10 mouse cellular contexts compared by ENCODE assay signal in the genomic region with DNA sequence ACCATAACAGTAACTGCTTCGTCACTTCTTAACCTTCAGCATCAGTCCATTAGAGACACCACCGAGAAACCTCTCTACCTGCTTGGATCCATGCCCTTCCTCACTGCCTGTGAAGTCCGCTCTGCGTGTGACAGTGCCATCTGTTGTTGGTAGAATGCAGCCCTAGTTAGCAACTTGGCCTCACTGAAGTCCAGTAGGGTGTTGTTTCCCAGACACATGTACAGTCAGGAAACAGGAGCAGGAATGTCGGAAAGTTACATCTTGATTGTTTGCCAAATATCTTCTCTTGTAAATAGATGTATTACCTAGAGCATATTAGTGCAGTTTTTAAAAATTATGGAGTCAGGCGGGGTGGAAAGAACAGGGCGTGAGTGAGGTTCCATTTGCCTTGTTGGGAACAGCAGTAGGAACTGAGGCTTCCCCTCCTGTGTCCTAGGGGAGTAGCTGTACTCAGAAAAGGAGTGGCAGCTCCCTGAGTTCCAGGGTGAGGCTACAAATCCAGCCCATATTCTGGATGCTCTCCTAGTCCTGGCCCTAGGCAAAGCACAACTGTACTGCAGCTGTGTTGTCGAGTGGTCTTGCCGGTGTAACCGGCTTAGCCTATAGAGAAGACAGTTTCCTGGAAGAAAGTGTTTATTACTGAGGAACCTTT. TPM values are rescaled to one million over a fixed set of nuclear protein-coding genes. Genes with fewer than 3 reads are reported as not detected.
A peak's percentile ranks its signal among the peaks of the same experiment; 100 is the strongest.
DNase-seq lines count a peak whose midpoint lies in the region; ATAC-seq and TF ChIP-seq lines count a peak whose summit lies in the region.
"Had no signal": no experiment of that assay in that cellular context is flagged by ENCODE, and none has a peak within 500 bp of the region (broad histone marks: within the 10 kb centered on the region; RNA-seq: fewer than 3 reads in every experiment).

No protein-coding gene starts in this region.

- peaks cover 33% of the 10 kb centered on the region for H3K4me1 ChIP-seq in heart, embryonic 16.5 days (ENCODE audit: control insufficient read depth, insufficient read depth, low read length)
- H3K4me1 ChIP-seq in lung, embryonic 15.5 days = peaks cover 39% of the 10 kb centered on the region
- peaks cover 40% of the 10 kb centered on the region for H3K4me1 ChIP-seq in forebrain, embryonic 10.5 days

- no peak overlapping the region for H3K9ac ChIP-seq in heart, embryonic 16.5 days (ENCODE audit: low read length)
- H3K9ac ChIP-seq in lung, embryonic 15.5 days = no peak overlapping the region
- H3K9ac ChIP-seq: heart, embryonic 13.5 days had no signal

- peak overlapping the region; percentile 94 for H3K27ac ChIP-seq in layer of hippocampus, adult 2 months
- H3K27ac ChIP-seq in heart, embryonic 16.5 days (ENCODE audit: low read length) = no peak overlapping the region
- no peak overlapping the region for H3K27ac ChIP-seq in lung, embryonic 15.5 days
- H3K27ac ChIP-seq in forebrain, embryonic 10.5 days = no peak overlapping the region
- H3K27ac ChIP-seq: heart, embryonic 13.5 days; macrophage had no signal

- peaks cover 20% of the 10 kb centered on the region for H3K36me3 ChIP-seq in heart, embryonic 16.5 days (ENCODE audit: control insufficient read depth, insufficient read depth)
- peaks cover 32% of the 10 kb centered on the region for H3K36me3 ChIP-seq in lung, embryonic 15.5 days
- H3K36me3 ChIP-seq in forebrain, embryonic 10.5 days (replicated peaks) = peaks cover 64% of the 10 kb centered on the region

- peak overlapping the region; percentile 74 for H3K4me3 ChIP-seq in layer of hippocampus, adult 2 months
- H3K4me3 ChIP-seq in heart, embryonic 16.5 days (ENCODE audit: low read length) = 0 out of 2 replicates have a peak overlapping the region, but pooled peaks have one; percentile 6
- H3K4me3 ChIP-seq in lung, embryonic 15.5 days = peak overlapping the region; percentile 28
- no peak overlapping the region for H3K4me3 ChIP-seq in forebrain, embryonic 10.5 days
- H3K4me3 ChIP-seq: heart, embryonic 13.5 days had no signal

- H3K9me3 ChIP-seq in heart, embryonic 16.5 days (replicated peaks; ENCODE audit: control insufficient read depth, low read length) = no peaks in the 10 kb centered on the region
- H3K9me3 ChIP-seq in lung, embryonic 15.5 days = no peaks in the 10 kb centered on the region
- H3K9me3 ChIP-seq in forebrain, embryonic 10.5 days = no peaks in the 10 kb centered on the region; the same call in 1 of the 2 replicates

- DNase-seq in layer of hippocampus, adult 2 months (ENCODE audit: low spot score in 2 of 2) = peak in 1 of 2 experiments; percentile 29
- DNase-seq in layer of hippocampus, postnatal 10 days (ENCODE audit: low spot score in 2 of 2) = no peak
- peak; percentile 90 for DNase-seq in cerebellum, adult 8-10 months
- no peak for DNase-seq in thymus, postnatal 14 days
- no peak for DNase-seq in forebrain, embryonic 10.5 days (ENCODE audit: extremely low spot score, low spot score)

- 0 out of 2 replicates have a peak overlapping the region, but pooled peaks have one; percentile 5 for H3K4me2 ChIP-seq in heart, embryonic 16.5 days (ENCODE audit: low read depth, low read length)
- H3K4me2 ChIP-seq in lung, embryonic 15.5 days = peak overlapping the region; percentile 33
- H3K4me2 ChIP-seq: heart, embryonic 13.5 days had no signal

- 75% methylated on average over 10 of the region's 10 CpGs for WGBS in heart, embryonic 16.5 days
- WGBS in lung, embryonic 15.5 days = 65% methylated on average over 10 of the region's 10 CpGs
- WGBS in forebrain, embryonic 10.5 days = 93% methylated on average over 10 of the region's 10 CpGs

- peak; percentile 62 for TF ChIP-seq CTCF in layer of hippocampus, adult 2 months (conservative IDR thresholded peaks at IDR 0.05)

- no peaks in the 10 kb centered on the region for H3K27me3 ChIP-seq in heart, embryonic 16.5 days (ENCODE audit: control insufficient read depth, insufficient read depth, low read length)
- no peaks in the 10 kb centered on the region for H3K27me3 ChIP-seq in lung, embryonic 15.5 days
- H3K27me3 ChIP-seq in forebrain, embryonic 10.5 days (ENCODE audit: poor library complexity, severe bottlenecking) = no peaks in the 10 kb centered on the region
- H3K27me3 ChIP-seq: heart, embryonic 13.5 days had no signal

- ATAC-seq in heart, embryonic 16.5 days (replicated peaks; ENCODE audit: extremely low read depth, insufficient read depth, low FRiP score) = no peak
- ATAC-seq in lung, embryonic 15.5 days (ENCODE audit: borderline replicate concordance, extremely low read depth, low FRiP score, low TSS enrichment) = no peak
- no peak for ATAC-seq in monocyte, adult 5-6 weeks (replicated peaks; ENCODE audit: insufficient number of reproducible peaks, low FRiP score, low TSS enrichment, poor library complexity, severe bottlenecking)

RNA-seq across cellular contexts. Expression of a gene that starts 25.3 kb away (rescaled TPM):
- 100 to 1,000 TPM; 209 to 210 TPM for total RNA-seq in layer of hippocampus, adult 2 months (2021)
- 100 to 1,000 TPM; 105 to 108 TPM for total RNA-seq in layer of hippocampus, postnatal 10 days (2021)
- 8.9 and 12.0 TPM in 2 replicates for polyA plus RNA-seq in heart, embryonic 16.5 days (2015; fragmentation: Nextera tagmentation; extraction: Ambion mirVana)
- polyA plus RNA-seq in lung, embryonic 15.5 days (2015; fragmentation: Nextera tagmentation; extraction: Ambion mirVana) = 35.6 and 35.8 TPM in 2 replicates
- polyA plus RNA-seq in forebrain, embryonic 10.5 days (2016; fragmentation: Nextera tagmentation; extraction: Ambion mirVana) = 12.2 and 13.0 TPM in 2 replicates
- total RNA-seq in monocyte, adult 5-6 weeks (2017) = 0.48 to 0.49 TPM in 2 of 3 replicates, not detected in the other

Comparison
In these comparisons a context has a peak if more than half of its experiments do, and no peak if none do; other contexts are left out.
1. RNA of a gene that starts 25.3 kb away (total RNA-seq): 209 to 210 TPM in layer of hippocampus, adult 2 months and 105 to 108 TPM in layer of hippocampus, postnatal 10 days; 0.48 to 0.49 TPM in monocyte, adult 5-6 weeks; every median in the first group is over 10 times any median in the second.